Mouse (Mus musculus) left cerebral cortex, adult 18-20 months (tissue): ENCODE data around the gene Hopx. TPM values are rescaled to one million over a fixed set of nuclear protein-coding genes. Genes with fewer than 3 reads are reported as not detected.

Experiments
- DNase-seq, 2 experiments: peaks; one replicate each; pipeline ENCODE4 v3.0.0; 2021 to 2022; ENCODE audit warnings: low spot score in 2 of 2, mixed read lengths in 1 of 2
- total RNA-seq, 2 experiments: library from RNA; stranded (reverse); gene quantifications; 2 replicates each; pipeline ENCODE4 v1.2.3; 2021

Hopx gene
- total RNA-seq, 2 experiments from 2014 or later = 23.4 to 31.3 TPM

DNA sequence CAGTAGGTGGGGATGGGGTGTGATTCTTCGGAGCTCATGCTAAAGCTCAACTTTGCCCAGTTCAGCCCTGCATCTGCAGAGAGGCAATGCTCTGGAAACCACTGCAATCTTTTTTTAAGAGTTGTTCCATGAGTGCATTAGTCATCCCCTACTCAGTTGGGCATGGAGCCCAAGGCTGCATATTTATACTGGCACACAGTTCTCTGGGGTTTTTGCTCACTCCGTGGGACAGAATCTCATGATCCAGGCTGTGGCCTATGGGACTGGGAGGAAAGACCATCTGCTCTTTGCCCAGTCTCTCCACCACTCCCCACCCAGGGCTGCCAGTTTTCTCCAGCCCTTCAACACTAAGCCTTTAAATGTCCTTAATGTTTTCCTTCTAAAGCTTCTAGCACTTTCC is 40.0 kb downstream of the Hopx start:
- DNase-seq = peak; percentile 71 to 75

DNA sequence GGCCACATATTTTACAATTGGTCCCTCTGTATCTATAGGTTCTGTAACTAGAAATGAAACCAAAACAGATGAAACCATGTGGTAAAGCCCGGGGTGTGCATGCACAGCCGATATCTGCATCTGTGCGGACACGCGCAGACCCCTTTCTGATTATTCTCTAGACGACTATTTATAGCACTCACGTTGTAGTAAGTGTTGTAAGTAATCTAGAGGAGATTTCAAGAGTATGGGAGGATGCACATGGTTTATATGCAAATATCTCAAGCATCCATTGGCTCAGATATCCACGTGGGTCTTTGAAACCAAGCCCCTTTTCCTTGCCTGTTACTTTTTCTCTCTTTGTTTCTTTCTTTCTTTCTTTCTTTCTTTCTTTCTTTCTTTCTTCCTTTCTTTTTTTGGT is 41.1 kb downstream of the Hopx start:
- DNase-seq = no peak

DNA sequence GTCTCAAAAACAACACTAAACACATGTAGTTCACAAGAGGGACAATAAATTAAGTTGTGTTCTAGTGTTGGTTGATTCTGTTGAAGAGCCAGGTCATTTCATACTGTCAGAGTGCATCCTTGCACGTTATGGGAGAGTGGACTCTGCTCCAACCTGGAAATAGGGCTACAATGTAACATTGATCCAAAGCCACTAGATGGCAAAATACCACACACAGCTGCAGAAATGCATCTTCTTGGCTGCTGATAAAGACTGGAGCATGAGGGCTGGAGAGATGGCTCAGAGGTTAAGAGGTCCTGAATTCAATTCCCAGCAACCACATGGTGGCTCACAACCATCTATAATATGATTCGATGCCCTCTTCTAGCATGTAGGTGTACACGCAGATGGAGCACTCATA is 43.3 kb downstream of the Hopx start:
- no peak for DNase-seq

DNA sequence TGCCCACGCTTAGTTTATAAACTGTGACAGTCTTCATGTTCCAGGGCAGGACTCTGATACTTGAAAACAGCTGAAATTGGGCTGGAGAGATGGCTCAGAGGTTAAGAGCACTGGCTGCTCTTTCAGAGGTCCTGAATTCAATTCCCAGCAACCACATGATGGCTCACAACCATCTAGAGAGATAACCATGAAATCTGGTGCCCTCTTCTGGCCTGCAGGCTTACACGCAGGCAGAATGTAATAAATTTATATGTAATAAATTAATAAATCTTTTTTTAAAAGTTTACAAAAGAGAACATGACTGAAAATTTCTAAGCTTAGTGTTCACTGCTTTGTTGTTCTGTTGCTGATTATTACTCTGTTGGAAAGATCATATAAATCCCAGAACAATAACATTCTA is 43.9 kb downstream of the Hopx start:
- DNase-seq = no peak

DNA sequence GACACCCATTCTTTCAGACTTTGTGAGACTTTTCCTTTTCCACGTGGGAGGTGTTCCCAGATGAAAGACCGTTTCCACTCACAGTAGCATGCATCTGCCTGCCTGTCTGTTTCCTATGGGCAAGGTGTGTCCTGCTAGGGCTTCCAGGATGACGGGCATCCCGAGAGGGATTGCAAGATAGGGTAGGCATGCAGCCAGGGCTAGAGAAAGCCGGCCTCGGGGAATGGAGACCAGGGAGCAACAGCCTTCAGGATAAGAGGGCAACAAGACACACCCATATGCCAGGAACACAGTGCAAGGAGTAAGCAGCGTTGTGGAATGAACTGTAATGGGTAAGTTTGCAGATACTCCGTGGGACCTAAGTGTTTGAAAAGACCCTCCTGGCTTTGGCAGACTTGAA is 47.6 kb downstream of the Hopx start:
- DNase-seq = no peak

DNA sequence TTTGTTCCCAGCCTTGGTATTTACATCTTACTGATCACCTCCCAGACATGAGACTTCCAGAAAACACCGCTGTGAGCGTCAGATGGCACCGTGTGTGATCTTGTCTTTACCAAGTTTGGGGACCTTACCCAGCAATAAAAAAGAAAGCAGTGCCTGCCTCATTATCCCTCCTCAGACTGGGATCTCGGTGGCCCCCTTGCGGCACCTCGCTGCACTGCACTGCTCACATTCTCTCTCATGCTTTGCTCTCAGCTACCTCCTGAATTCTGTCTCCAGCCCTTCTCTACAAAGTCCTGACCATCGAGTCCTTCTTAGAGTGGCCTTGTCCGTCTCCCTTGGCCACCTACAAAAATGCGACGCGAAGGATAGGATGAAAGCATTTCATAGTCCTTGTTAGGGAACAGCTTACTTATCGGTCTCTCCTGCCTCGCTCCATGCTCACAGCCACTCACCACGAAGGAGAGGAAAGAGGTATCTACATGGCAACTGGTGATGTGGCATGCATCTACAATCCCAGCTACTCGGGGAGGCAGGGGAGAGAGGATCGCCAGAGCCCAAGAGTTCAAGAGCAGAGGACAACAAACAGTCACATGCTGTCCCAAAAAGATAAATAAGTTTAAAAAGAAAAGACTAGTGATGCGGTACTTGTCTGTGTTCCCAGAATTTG is 53.4 kb downstream of the Hopx start:
- DNase-seq = peak; percentile 71 to 79

DNA sequence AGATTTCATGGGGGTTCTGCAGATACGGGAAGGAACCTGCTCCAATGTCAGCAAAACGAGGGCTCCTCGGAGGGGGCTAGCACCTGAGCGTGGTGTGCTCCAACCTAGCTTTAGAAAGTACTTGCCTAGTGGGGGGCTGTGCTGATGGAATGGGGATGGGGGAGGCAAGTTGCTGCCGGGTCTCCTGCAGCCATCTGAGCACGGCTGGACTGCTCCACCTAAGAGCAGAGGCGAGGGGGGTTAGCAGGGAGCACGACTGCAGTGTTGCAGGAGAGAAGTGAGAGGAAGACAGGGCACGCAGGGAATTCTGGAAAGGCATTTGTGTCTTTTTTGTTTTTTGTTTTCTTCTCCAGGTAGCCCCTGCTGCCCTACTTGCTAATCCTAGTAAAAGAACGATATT is 54.6 kb downstream of the Hopx start:
- DNase-seq = no peak

DNA sequence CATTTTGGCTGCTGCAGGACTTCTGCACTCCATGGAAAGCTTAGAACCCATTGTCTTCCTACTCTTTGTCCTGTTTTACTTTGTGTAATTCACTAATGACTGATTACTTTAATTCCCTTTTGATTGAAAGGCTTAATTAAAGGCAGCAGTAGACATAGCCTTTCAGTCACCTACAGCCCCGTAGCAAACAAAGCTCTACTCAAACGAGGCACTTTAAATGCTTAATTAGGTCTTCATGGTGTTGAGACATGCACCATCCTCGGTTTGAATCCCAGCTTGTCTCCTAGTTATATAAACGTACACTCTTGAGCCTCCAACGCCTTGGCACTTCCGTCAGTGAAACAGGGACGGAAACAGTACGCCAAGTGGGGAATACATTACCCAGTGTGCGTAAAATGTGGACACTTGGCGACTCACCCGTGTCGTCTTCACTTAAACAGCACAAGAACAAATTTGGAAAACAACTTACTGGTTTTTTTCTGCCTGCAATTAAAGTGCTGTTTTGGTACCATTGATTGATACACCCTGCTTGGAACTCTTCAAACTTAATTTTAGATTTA is 58.0 kb downstream of the Hopx start:
- peak; percentile 11 to 32 for DNase-seq

DNA sequence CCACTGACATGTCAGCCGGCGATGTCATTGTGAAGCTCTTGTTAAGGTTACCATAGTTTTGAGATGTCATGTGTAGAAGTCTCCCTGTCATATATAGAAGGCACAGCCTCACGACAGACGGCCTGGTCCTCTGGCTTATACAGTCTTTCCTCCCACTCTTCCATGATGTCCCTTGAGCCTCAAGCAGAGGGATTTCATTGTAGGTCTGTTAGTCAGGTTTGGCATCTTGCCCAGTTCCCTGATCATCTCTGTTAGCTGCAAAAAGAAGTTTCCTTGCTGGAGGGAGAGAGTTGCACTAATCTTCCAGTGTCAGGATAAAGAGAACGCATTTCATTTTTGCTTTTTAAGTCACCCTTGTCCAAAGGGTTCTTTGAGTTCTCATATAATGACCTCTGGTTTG is 62.3 kb downstream of the Hopx start:
- DNase-seq = no peak

DNA sequence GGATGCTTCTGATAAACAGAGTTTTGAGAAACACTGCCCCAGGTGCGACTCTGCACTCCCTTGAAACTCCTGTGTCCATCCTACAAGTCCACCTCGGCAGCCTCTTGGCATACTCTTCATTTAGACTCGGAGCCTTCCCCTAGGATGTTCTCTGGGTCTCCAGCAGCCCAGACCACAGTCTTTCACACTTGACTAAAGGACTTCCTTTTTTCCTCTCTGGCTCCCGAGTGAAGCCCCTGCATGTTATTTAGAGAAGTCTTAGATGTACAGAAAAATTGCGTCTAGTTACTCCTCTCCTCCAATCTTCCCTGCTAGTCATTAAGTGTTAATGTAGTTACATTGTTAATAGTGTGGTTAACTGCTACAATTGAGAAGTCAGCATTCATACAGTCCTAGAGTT is 70.6 kb downstream of the Hopx start:
- DNase-seq = no peak

DNA sequence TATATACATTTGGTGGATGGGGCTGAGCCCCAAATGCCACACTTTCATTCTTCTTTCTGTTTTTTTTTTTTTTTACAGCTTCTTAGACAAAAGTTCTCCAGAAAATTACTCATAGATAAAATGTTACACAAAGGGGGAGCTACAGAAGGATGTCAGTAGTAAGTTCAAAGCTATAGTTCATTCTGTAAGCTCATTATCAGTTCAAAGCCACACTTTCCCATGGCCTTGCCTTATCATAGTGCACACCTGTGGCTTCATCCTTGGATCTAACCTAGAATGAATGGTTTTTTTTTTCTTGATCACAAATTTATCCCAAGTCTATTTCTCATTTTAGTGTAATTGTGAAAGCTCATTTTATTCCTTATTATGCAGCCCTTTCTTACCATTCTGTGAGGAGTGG is 75.5 kb downstream of the Hopx start:
- no peak for DNase-seq

DNA sequence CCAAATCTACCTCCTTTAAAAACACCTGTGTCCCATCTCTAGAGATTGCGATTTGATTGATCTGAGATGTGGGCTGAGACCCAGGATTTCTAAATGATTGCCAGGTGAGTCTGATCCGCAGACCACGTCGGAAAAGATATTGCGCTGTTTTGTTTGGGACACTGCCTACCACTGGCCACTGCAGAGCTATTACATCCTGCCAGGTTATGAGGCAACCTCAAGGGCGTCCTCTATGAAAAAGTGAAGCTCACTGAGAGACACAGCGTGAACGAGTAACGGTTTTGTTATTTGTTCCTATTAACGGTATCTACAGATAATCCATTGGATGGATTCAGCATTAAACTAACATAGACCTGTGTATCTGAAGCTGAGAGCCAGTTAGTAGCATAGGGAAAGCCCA is 76.5 kb downstream of the Hopx start:
- DNase-seq = no peak

Other genes starting within 250 kb of the Hopx start
- gene Aasdh, start 209.6 kb downstream of the Hopx start, total RNA-seq = 10 to 100 TPM; 21.2 to 22.0 TPM
- 10 to 100 TPM; 94.1 to 94.2 TPM for gene Paics, start 163.8 kb downstream of the Hopx start, total RNA-seq
- 10 to 100 TPM; 20.1 to 20.9 TPM for gene Ppat, start 163.5 kb downstream of the Hopx start, total RNA-seq
- 100 to 1,000 TPM in 1 of 2 experiments, 10 to 100 TPM in 1; 93.8 to 100 TPM for gene Srp72, start 140.4 kb downstream of the Hopx start, total RNA-seq
- gene Arl9, start 111.1 kb downstream of the Hopx start, total RNA-seq = not detected
- gene Thegl, start 99.1 kb downstream of the Hopx start, total RNA-seq = under 1 TPM; 0.42 to 0.63 TPM
- gene Spink2, start 96.3 kb upstream of the Hopx start, total RNA-seq = not detected
- 1 to 10 TPM; 3.5 to 3.6 TPM for gene Rest, start 150.4 kb upstream of the Hopx start, total RNA-seq
- 10 to 100 TPM; 21.2 to 23.1 TPM for gene Noa1, start 195.0 kb upstream of the Hopx start, total RNA-seq
- 10 to 100 TPM; 44.0 to 45.3 TPM for gene Polr2b, start 195.0 kb upstream of the Hopx start, total RNA-seq